Mouse (Mus musculus): ENCODE measurements at regions not wholly inside any gene's neighbourhood (a gene's known extent, or its start where the extent isn't known, plus 50 kb on each side); places are given as distances from the start of the nearest gene placed in this dataset.

DNA sequence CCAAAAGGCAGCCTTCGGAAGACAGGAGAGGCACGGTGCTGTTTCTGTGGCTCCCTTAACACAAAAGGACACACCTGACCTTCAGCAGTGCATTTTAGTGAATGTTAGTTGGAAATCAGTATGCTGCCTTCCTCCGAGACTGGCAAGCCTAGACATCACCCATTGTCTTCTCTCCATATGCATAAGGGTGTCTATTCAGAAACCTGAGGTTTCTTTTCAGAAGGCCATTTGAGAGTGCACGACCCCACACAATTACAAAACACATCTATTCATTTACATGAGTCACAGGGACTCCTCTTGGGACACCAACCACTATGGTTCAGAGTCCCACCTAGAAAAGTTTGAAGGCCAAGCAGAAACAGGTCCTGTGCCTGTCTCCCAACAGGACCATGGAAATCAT, 161.8 kb upstream of the Spats2l start:
- no peaks in the 10 kb centered on the region for H3K36me3 ChIP-seq (ENCODE audit: control insufficient read depth, insufficient read depth, low read length)
- H3K9ac ChIP-seq (ENCODE audit: low read length): no peak overlapping the region
- H3K27ac ChIP-seq (ENCODE audit: low read length): no peak overlapping the region
- H3K4me3 ChIP-seq (replicated peaks; ENCODE audit: low read length): no peak overlapping the region
- peaks cover 9% of the 10 kb centered on the region; the same call in 1 of the 2 replicates for H3K4me1 ChIP-seq (ENCODE audit: control insufficient read depth, insufficient read depth, low read length)
- ATAC-seq (ENCODE audit: insufficient read depth, low FRiP score): no peak
- no peaks in the 10 kb centered on the region for H3K27me3 ChIP-seq (ENCODE audit: control insufficient read depth, insufficient read depth, low read length)
- H3K4me2 ChIP-seq (ENCODE audit: low read depth, low read length): no peak overlapping the region
- H3K9me3 ChIP-seq (replicated peaks; ENCODE audit: control insufficient read depth, low read length): no peaks in the 10 kb centered on the region
- WGBS: 89% methylated on average over 4 of the region's 4 CpGs

DNA sequence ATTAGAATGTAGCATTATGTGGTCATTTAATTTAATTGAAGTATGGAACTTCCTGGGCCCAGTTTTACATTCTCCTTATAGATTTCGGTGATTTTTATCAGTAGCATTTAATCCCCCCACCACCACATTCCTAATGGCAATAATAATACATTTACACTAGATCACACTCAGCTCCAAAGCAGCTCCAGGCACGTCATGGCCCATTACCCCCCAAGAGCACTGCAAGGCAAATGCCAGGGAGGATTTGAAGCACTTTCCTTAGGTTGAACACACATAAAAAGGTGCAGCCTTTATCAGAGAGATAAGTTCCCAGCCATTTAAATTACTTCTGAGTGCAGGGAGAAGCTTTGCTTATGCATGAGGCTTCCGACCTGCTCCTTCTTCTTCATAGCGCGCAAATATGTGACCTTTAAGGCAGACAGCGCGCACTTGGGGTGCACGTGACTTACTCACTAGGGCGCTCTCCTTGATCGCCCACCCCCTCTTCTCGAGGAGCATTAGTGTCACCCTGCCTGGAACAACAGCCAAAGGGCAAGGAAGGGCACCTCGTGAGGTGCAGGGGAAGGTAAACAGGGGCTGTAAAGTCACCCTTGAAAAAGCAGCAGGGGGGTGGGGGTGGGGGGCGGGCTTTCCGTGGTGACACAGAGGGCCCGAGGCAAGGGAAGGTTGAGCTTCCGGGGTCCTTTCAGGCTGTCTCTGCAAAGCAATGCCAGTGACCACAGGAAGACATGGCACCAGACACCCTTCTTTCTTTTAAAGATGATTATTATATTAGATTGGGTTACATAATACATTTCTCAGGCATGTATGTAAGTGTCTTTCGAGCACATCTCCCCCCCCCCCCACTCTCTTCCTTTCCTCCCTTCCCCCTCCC, 160.8 kb upstream of the Spats2l start:
- no peak for ATAC-seq (ENCODE audit: insufficient read depth, low FRiP score)
- no peak overlapping the region for H3K27ac ChIP-seq (ENCODE audit: low read length)

DNA sequence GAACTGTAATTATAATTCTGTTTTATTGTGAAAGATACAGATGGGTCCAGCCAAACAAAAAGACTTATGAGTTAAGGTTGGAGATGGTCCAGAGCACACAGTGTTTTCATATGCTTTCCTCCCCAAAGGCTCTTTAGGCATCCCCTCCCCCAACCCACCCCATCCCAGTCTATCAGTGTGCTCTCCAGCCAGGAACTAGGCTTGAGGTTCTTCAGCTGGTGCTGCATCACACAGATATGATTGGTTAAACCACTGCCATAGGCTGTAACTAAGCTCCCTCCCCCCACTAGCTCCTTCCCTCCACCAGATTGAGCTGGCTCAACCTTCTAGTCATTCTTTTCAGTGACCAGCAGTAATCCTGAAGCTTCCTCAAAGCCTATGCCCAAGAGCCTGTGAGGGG, 158.8 kb upstream of the Spats2l start:
- no peaks in the 10 kb centered on the region for H3K9me3 ChIP-seq (replicated peaks; ENCODE audit: control insufficient read depth, low read length)
- H3K4me3 ChIP-seq (replicated peaks; ENCODE audit: low read length): no peak overlapping the region
- no peak overlapping the region for H3K9ac ChIP-seq (ENCODE audit: low read length)
- peaks cover 6% of the 10 kb centered on the region; the same call in 1 of the 2 replicates for H3K4me1 ChIP-seq (ENCODE audit: control insufficient read depth, insufficient read depth, low read length)
- H3K27ac ChIP-seq (ENCODE audit: low read length): no peak overlapping the region
- H3K4me2 ChIP-seq (ENCODE audit: low read depth, low read length): no peak overlapping the region
- no peaks in the 10 kb centered on the region for H3K27me3 ChIP-seq (ENCODE audit: control insufficient read depth, insufficient read depth, low read length)
- H3K36me3 ChIP-seq (ENCODE audit: control insufficient read depth, insufficient read depth, low read length): no peaks in the 10 kb centered on the region
- peak; percentile 89 for ATAC-seq (ENCODE audit: insufficient read depth, low FRiP score)

More for the DNA sequence above, 160.8 kb upstream of the Spats2l start:
- no peak overlapping the region for H3K9ac ChIP-seq (ENCODE audit: low read length)
- WGBS: 23% methylated on average over 17 of the region's 17 CpGs
- H3K27me3 ChIP-seq (ENCODE audit: control insufficient read depth, insufficient read depth, low read length): no peaks in the 10 kb centered on the region
- H3K4me1 ChIP-seq (ENCODE audit: control insufficient read depth, insufficient read depth, low read length): peaks cover 9% of the 10 kb centered on the region; the same call in 1 of the 2 replicates
- peak overlapping the region; percentile 13; the same call in 1 of the 2 replicates for H3K4me3 ChIP-seq (replicated peaks; ENCODE audit: low read length)
- no peaks in the 10 kb centered on the region for H3K9me3 ChIP-seq (replicated peaks; ENCODE audit: control insufficient read depth, low read length)
- H3K36me3 ChIP-seq (ENCODE audit: control insufficient read depth, insufficient read depth, low read length): no peaks in the 10 kb centered on the region
- H3K4me2 ChIP-seq (ENCODE audit: low read depth, low read length): peak overlapping the region; percentile 49

DNA sequence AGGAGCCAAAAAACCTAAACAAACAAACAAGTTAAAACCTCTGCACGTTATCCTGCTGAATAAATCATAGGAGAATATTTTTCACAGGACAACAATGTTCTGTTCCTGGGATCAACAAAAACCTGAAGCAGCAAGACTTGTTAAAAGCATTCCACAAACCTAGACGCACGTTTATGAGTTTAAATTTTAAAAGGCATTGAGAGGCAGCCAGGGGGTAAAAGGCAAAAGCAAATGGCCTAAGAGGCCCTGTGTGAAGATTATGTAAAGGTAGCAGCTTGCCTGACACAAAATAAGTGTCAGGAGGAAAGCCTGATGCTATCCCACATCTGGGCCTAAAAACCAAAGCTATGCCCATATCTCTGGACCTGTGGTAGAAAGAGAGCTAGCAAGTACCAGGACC, 156.6 kb upstream of the Spats2l start:
- no peak for ATAC-seq (ENCODE audit: insufficient read depth, low FRiP score)
- Histone ChIP-seq H3K4me3 (replicated peaks; ENCODE audit: low read length) (no peak overlapping the region), H3K4me1 (ENCODE audit: control insufficient read depth, insufficient read depth, low read length) (peaks cover 6% of the 10 kb centered on the region; the same call in 1 of the 2 replicates), H3K9me3 (replicated peaks; ENCODE audit: control insufficient read depth, low read length) (no peaks in the 10 kb centered on the region), H3K36me3 (ENCODE audit: control insufficient read depth, insufficient read depth, low read length) (no peaks in the 10 kb centered on the region), H3K27ac (ENCODE audit: low read length) (no peak overlapping the region), H3K27me3 (ENCODE audit: control insufficient read depth, insufficient read depth, low read length) (no peaks in the 10 kb centered on the region), H3K4me2 (ENCODE audit: low read depth, low read length) (no peak overlapping the region), H3K9ac (ENCODE audit: low read length) (no peak overlapping the region)
- WGBS: 80% methylated on average over 3 of the region's 3 CpGs

DNA sequence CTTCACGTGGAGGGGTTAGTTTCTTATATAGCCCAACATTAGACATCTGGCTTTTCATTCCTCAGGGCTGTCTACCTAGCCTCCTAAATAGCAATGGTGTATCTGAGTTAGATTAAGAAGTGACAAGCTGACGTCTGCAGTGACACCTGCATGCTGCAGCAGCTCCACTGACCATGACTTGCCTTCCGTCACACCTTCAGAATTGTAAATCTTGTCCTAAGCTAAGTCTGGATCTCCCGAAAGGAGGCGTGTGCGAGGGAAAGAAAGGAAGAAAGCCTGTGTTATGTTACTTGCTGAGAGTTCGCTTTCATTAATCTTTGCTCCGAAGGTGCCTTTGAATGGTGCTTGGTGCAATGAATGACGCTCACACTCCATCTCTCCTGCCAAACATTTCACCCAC, 151.4 kb upstream of the Spats2l start:
- Histone ChIP-seq H3K27ac (ENCODE audit: low read length) (no peak overlapping the region), H3K27me3 (ENCODE audit: control insufficient read depth, insufficient read depth, low read length) (no peaks in the 10 kb centered on the region), H3K4me2 (ENCODE audit: low read depth, low read length) (no peak overlapping the region), H3K4me1 (ENCODE audit: control insufficient read depth, insufficient read depth, low read length) (no peaks in the 10 kb centered on the region), H3K4me3 (replicated peaks; ENCODE audit: low read length) (no peak overlapping the region), H3K36me3 (ENCODE audit: control insufficient read depth, insufficient read depth, low read length) (no peaks in the 10 kb centered on the region), H3K9ac (ENCODE audit: low read length) (no peak overlapping the region), H3K9me3 (replicated peaks; ENCODE audit: control insufficient read depth, low read length) (no peaks in the 10 kb centered on the region)
- WGBS: 77% methylated on average over 9 of the region's 9 CpGs
- ATAC-seq (ENCODE audit: insufficient read depth, low FRiP score): no peak

DNA sequence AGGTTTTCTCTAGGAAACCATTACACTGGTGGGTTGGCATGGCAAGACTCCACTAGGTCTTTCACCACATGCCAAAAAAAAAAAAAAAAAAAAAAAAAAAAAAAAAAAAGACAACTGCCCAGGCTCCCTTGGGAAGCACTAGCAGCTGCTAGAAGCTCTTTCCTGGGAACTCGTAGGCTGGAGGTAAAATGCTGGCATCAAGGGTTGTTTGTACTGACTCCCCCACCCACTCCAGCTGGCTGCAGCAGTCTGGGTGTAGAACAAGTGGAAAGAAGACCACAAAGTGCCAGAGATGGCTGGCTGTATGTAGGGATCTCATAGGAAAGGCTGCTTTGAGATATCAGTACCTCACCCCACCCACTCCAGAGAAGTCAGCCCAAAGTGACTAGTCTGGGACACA, 140.0 kb upstream of the Spats2l start:
- Histone ChIP-seq H3K4me1 (ENCODE audit: control insufficient read depth, insufficient read depth, low read length) (no peaks in the 10 kb centered on the region), H3K4me2 (ENCODE audit: low read depth, low read length) (no peak overlapping the region), H3K36me3 (ENCODE audit: control insufficient read depth, insufficient read depth, low read length) (no peaks in the 10 kb centered on the region), H3K27me3 (ENCODE audit: control insufficient read depth, insufficient read depth, low read length) (no peaks in the 10 kb centered on the region), H3K9ac (ENCODE audit: low read length) (no peak overlapping the region), H3K9me3 (replicated peaks; ENCODE audit: control insufficient read depth, low read length) (no peaks in the 10 kb centered on the region), H3K27ac (ENCODE audit: low read length) (no peak overlapping the region), H3K4me3 (replicated peaks; ENCODE audit: low read length) (no peak overlapping the region)
- ATAC-seq (ENCODE audit: insufficient read depth, low FRiP score): no peak
- WGBS: 38% methylated on average over 1 of the region's 1 CpGs

DNA sequence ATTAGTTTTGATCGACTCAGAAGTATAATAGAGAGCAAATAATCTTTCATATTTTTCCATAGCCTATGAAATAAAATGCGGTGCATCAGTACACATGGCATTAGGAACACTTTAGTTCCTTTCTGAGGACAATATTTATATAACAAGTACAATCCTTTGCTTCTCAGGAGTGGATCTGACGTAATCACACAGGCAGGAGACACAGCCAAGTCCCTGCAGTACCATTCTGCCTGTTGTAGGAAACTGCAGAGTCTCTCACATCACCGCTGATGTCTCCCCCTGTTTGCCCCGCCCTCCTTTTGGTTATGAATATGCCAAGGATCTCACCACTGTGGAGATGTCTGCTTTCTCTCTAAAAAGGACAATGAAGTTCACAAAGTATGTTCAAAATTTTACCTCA, 131.8 kb upstream of the Spats2l start:
- no peak overlapping the region for H3K4me3 ChIP-seq (replicated peaks; ENCODE audit: low read length)
- H3K27me3 ChIP-seq (ENCODE audit: control insufficient read depth, insufficient read depth, low read length): no peaks in the 10 kb centered on the region
- no peaks in the 10 kb centered on the region for H3K9me3 ChIP-seq (replicated peaks; ENCODE audit: control insufficient read depth, low read length)
- no peak overlapping the region for H3K9ac ChIP-seq (ENCODE audit: low read length)
- no peak overlapping the region for H3K4me2 ChIP-seq (ENCODE audit: low read depth, low read length)
- no peak for ATAC-seq (ENCODE audit: insufficient read depth, low FRiP score)
- H3K4me1 ChIP-seq (ENCODE audit: control insufficient read depth, insufficient read depth, low read length): no peaks in the 10 kb centered on the region
- H3K27ac ChIP-seq (ENCODE audit: low read length): no peak overlapping the region
- 76% methylated on average over 5 of the region's 5 CpGs for WGBS
- H3K36me3 ChIP-seq (ENCODE audit: control insufficient read depth, insufficient read depth, low read length): no peaks in the 10 kb centered on the region

DNA sequence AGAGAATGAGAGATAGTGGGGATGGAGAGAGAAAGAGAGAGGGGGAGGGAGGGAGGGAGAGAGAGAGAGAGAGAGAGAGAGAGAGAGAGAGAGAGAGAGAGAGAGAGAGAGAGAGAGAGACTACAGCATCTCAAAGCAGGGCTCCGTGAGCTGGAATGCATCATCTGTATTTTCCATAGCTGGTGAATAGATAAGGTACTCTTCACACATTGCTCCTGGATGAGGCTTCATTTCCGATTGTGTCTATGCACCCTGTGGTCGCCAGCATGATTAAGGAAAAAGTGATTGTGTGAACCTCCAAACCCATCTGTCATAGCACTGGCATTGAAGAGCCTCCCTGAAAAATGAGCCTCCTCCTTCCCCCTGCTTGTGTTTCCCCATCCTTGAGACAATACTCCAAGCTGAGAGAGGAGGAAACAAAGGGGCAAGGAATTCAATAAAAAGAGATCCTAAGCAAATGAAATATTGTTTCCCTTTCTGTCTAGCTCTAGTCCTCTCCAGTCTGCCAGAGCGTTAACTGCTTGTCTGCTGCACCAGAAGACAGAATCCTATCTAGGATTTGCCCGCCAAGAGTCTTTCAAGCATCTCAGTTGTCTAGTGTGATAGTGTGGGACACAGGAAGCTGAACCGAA, 130.4 kb upstream of the Spats2l start:
- WGBS: 43% methylated on average over 6 of the region's 6 CpGs
- Histone ChIP-seq H3K9ac (ENCODE audit: low read length) (no peak overlapping the region), H3K36me3 (ENCODE audit: control insufficient read depth, insufficient read depth, low read length) (no peaks in the 10 kb centered on the region), H3K4me2 (ENCODE audit: low read depth, low read length) (no peak overlapping the region), H3K4me3 (replicated peaks; ENCODE audit: low read length) (no peak overlapping the region), H3K27me3 (ENCODE audit: control insufficient read depth, insufficient read depth, low read length) (no peaks in the 10 kb centered on the region), H3K27ac (ENCODE audit: low read length) (no peak overlapping the region), H3K9me3 (replicated peaks; ENCODE audit: control insufficient read depth, low read length) (no peaks in the 10 kb centered on the region), H3K4me1 (ENCODE audit: control insufficient read depth, insufficient read depth, low read length) (no peaks in the 10 kb centered on the region)
- ATAC-seq (ENCODE audit: insufficient read depth, low FRiP score): no peak

DNA sequence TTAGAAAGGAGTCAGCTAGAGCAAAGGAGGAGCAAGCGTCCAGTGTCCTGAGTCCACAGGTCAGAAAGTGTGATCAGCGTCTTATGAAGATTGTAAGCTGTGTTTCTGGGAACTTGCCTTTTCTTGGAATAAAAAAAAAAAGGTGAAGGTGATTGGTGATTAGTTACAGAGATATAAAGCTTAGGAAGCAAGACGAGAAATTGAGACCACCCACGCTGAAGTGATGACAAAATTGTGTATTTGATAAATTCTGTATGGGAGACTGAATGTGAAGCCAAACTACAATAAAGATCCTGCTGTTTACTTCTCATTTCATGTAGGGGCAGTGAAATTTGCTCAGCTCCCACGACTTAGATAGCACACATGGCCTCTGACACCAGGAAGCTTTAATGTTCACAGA, 109.0 kb upstream of the Spats2l start:
- Histone ChIP-seq H3K4me2 (ENCODE audit: low read depth, low read length) (no peak overlapping the region), H3K36me3 (ENCODE audit: control insufficient read depth, insufficient read depth, low read length) (no peaks in the 10 kb centered on the region), H3K9ac (ENCODE audit: low read length) (no peak overlapping the region), H3K9me3 (replicated peaks; ENCODE audit: control insufficient read depth, low read length) (no peaks in the 10 kb centered on the region), H3K4me1 (ENCODE audit: control insufficient read depth, insufficient read depth, low read length) (no peaks in the 10 kb centered on the region), H3K27ac (ENCODE audit: low read length) (no peak overlapping the region), H3K27me3 (ENCODE audit: control insufficient read depth, insufficient read depth, low read length) (no peaks in the 10 kb centered on the region), H3K4me3 (replicated peaks; ENCODE audit: low read length) (no peak overlapping the region)
- ATAC-seq (ENCODE audit: insufficient read depth, low FRiP score): no peak
- WGBS: 50% methylated on average over 5 of the region's 5 CpGs
